Mouse (Mus musculus) midbrain, embryonic 16.5 days (tissue): Measurements from ENCODE around the gene Olfr1163. TPM values are rescaled to one million over a fixed set of nuclear protein-coding genes. Genes with fewer than 3 reads are reported as not detected.
"Not testable (repeated sequence)": the region's sequence is repeated elsewhere in the genome, so short reads cannot be mapped to it uniquely, and the experiment has no call there.

ENCODE experiments used
- ATAC-seq: fragments of 200-750 bp; cut with Nextera tagmentation; 2 replicates; pipeline ENCODE4 v1.8.0; 2017; ENCODE audit warnings: moderate TSS enrichment
- H3K27ac ChIP-seq: fragments of 300-500 bp; sonication (generic); 2 replicates; pipeline ENCODE4 v1.5.1; 2014; ENCODE audit warnings: mild to moderate bottlenecking, low read length, mixed read lengths
- H3K27me3 ChIP-seq: fragments of 300-500 bp; sonication (generic); 2 replicates; pipeline ENCODE4 v1.6.1; 2014; ENCODE audit warnings: low read depth, low read length, mixed read lengths; ENCODE audit not compliant: control insufficient read depth, insufficient read depth
- H3K36me3 ChIP-seq: fragments of 300-500 bp; sonication (generic); 2 replicates; pipeline ENCODE4 v1.6.1; 2014; ENCODE audit warnings: mild to moderate bottlenecking, low read length, moderate library complexity, mixed read lengths; ENCODE audit not compliant: control insufficient read depth, insufficient read depth
- H3K4me1 ChIP-seq: fragments of 300-500 bp; sonication (generic); 2 replicates; pipeline ENCODE4 v1.6.1; 2014; ENCODE audit warnings: mild to moderate bottlenecking, low read length, mixed read lengths; ENCODE audit not compliant: control insufficient read depth, insufficient read depth
- H3K4me2 ChIP-seq: fragments of 300-500 bp; sonication (generic); 2 replicates; pipeline ENCODE4 v1.6.1; 2014; ENCODE audit warnings: mild to moderate bottlenecking, low read length, mixed read lengths
- H3K4me3 ChIP-seq: fragments of 300-500 bp; sonication (generic); 2 replicates; pipeline ENCODE4 v1.5.1; 2014; ENCODE audit warnings: low read depth, mild to moderate bottlenecking, low read length, moderate library complexity, mixed read lengths
- H3K9ac ChIP-seq: fragments of 300-500 bp; sonication (generic); 2 replicates; pipeline ENCODE4 v1.6.1; 2014; ENCODE audit warnings: low read depth, low read length, mixed read lengths
- H3K9me3 ChIP-seq: fragments of 300-500 bp; sonication (generic); replicated peaks from 2 replicates; pipeline ENCODE4 v1.6.1; 2014; ENCODE audit warnings: mild to moderate bottlenecking, low read length, mixed read lengths; ENCODE audit not compliant: control insufficient read depth, poor library complexity, severe bottlenecking
- WGBS: fragments of 180-500 bp; shearing (Covaris S2); extraction: QIAGEN DNeasy Blood & Tissue Kit; methylation state at CpG from one replicate; pipeline ENCODE4 v1.1.7; 2014; 5-methylcytosine and 5-hydroxymethylcytosine counted together
- polyA plus RNA-seq: library from polyadenylated mRNA; unstranded; fragments of >200 nt; fragmentation: Nextera tagmentation; extraction: Ambion mirVana; gene quantifications from 2 replicates; pipeline ENCODE4 v1.2.1, GENCODE M21; 2015

Gene Olfr1163
- polyA plus RNA-seq, result not detected in 2 replicates

DNA sequence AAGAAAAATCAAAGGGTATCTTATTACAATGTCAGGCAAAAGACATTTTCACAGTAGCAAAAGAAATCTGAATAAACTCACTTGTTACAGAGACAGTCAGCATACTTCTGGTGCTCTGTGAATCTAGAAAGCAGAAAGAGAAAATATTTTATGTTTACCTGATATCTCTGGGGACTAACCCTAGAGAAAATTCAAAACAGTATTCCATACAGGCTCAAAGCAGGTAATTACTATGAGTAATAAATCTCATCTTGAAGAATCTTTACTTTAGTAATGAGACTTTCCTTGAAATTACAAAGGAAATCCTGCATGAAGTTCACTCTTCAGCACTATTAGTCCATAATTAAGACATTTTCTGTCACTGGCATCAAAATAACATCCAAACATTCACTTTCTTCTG, at the start of gene Olfr1163:
Olfr1163 (minus strand) TSS at position 101 of the 400 bp plus-strand sequence.
- Histone ChIP-seq H3K9me3 (no peaks in the 10 kb centered on the region), H3K4me2 (no peak within 1 kb of the TSS), H3K27me3 (no peaks in the 10 kb centered on the region), H3K27ac (no peak within 1 kb of the TSS), H3K9ac (no peak within 1 kb of the TSS), H3K4me3 (no peak within 1 kb of the TSS), H3K4me1 (no peaks in the 10 kb centered on the region), H3K36me3 (no peaks in the 10 kb centered on the region)
- ATAC-seq, result no peak

DNA sequence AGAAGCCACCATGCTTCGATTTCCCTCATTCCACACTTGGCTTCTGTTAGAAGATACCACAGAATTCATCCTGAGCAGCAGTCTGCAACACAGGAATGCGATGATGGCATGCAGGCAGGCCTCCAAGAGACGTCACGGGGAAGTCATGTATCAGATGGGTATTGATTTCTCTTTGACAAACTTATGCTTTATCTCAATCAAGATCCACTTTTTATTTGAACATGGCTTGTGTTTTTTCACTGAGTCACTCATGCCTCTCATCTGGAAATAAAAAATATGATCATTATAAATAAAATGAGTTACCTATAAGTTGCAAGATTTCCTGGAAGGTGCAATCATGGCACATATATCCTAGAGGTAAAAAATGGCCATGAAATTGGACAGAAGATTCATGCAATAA, 22.2 kb upstream of the Olfr1163 start, which contains the start of gene Olfr1164:
Olfr1164 (minus strand) TSS at position 101 of the 400 bp plus-strand sequence.
- Histone ChIP-seq H3K4me1 (no peaks in the 10 kb centered on the region), H3K9me3 (no peaks in the 10 kb centered on the region), H3K4me3 (no peak within 1 kb of the TSS), H3K27me3 (no peaks in the 10 kb centered on the region), H3K4me2 (no peak within 1 kb of the TSS), H3K27ac (no peak within 1 kb of the TSS), H3K36me3 (no peaks in the 10 kb centered on the region), H3K9ac (no peak within 1 kb of the TSS)
- no peak for ATAC-seq
- 82% methylated on average over 4 of the region's 4 CpGs for WGBS

- Histone ChIP-seq H3K27ac (no peak overlapping the region), H3K9ac (no peak overlapping the region), H3K4me3 (no peak overlapping the region), H3K4me2 (no peak overlapping the region), H3K4me1 (no peaks in the 10 kb centered on the region), H3K36me3 (no peaks in the 10 kb centered on the region), H3K9me3 (no peaks in the 10 kb centered on the region), H3K27me3 (no peaks in the 10 kb centered on the region)
- no peak for ATAC-seq
- WGBS, result 75% methylated on average over 2 of the region's 2 CpGs
Observed at GRCm38 (mm10) chr2:88063587-88063986, 8.0 kb downstream of the Olfr1163 start.

- ATAC-seq, result no peak
- no peak within 1 kb of the TSS for H3K4me3 ChIP-seq
- no peak within 1 kb of the TSS for H3K4me2 ChIP-seq
- H3K36me3 ChIP-seq, result no peaks in the 10 kb centered on the region
- H3K9ac ChIP-seq, result no peak within 1 kb of the TSS
- no peak within 1 kb of the TSS for H3K27ac ChIP-seq
- no peaks in the 10 kb centered on the region for H3K27me3 ChIP-seq
- H3K4me1 ChIP-seq, result no peaks in the 10 kb centered on the region
- 83% methylated on average over 1 of the region's 1 CpGs for WGBS
- H3K9me3 ChIP-seq, result no peaks in the 10 kb centered on the region
Observed at GRCm38 (mm10) chr2:88051029-88051428, 20.6 kb downstream of the Olfr1163 start, which contains the start of gene Olfr1162. TSS of gene Olfr1162 (minus strand) at chr2:88051129.

GRCm38 (mm10) chr2:88037599-88037998, 34.0 kb downstream of the Olfr1163 start, which contains the start of gene Olfr73:
TSS of gene Olfr73 (minus strand) at chr2:88037699.
- Histone ChIP-seq H3K4me1 (no peaks in the 10 kb centered on the region), H3K27ac (no peak within 1 kb of the TSS), H3K4me3 (no peak within 1 kb of the TSS), H3K9ac (no peak within 1 kb of the TSS), H3K9me3 (no peaks in the 10 kb centered on the region), H3K36me3 (no peaks in the 10 kb centered on the region), H3K27me3 (no peaks in the 10 kb centered on the region), H3K4me2 (no peak within 1 kb of the TSS)
- ATAC-seq, result no peak

GRCm38 (mm10) chr2:88022474-88022873, 49.2 kb downstream of the Olfr1163 start, which contains the start of gene Olfr1161:
TSS of gene Olfr1161 (plus strand) at chr2:88022774.
- not testable (repeated sequence) for H3K9me3 ChIP-seq, H3K4me3 ChIP-seq, H3K9ac ChIP-seq, H3K4me1 ChIP-seq, H3K27me3 ChIP-seq, ATAC-seq, H3K36me3 ChIP-seq, H3K4me2 ChIP-seq, H3K27ac ChIP-seq
- WGBS, result 96% methylated on average over 1 of the region's 1 CpGs

Other genes with a start within 250 kb of the Olfr1163 start
- not detected in 2 replicates for gene Olfr1148, start 241.3 kb downstream of the Olfr1163 start, polyA plus RNA-seq
- not detected in 2 replicates for gene Olfr1150-ps1, start 227.8 kb downstream of the Olfr1163 start, polyA plus RNA-seq
- gene Olfr1151, start 216.0 kb downstream of the Olfr1163 start, polyA plus RNA-seq, result not detected in 2 replicates
- not detected in 2 replicates for gene Olfr1152, start 205.3 kb downstream of the Olfr1163 start, polyA plus RNA-seq
- gene Olfr1153, start 176.9 kb downstream of the Olfr1163 start, polyA plus RNA-seq, result not detected in 2 replicates
- not detected in 2 replicates for gene Olfr1154, start 166.7 kb downstream of the Olfr1163 start, polyA plus RNA-seq
- gene Olfr1155, start 126.7 kb downstream of the Olfr1163 start, polyA plus RNA-seq, result not detected in 2 replicates
- not detected in 2 replicates for gene Olfr1156, start 118.7 kb downstream of the Olfr1163 start, polyA plus RNA-seq
- gene Olfr1157, start 103.5 kb downstream of the Olfr1163 start, polyA plus RNA-seq, result not detected in 2 replicates
- gene Olfr74, start 97.2 kb downstream of the Olfr1163 start, polyA plus RNA-seq, result not detected in 2 replicates
- not detected in 2 replicates for gene Olfr1158, start 81.7 kb downstream of the Olfr1163 start, polyA plus RNA-seq
- gene Olfr1160, start 63.6 kb downstream of the Olfr1163 start, polyA plus RNA-seq, result not detected in 2 replicates
- not detected in 2 replicates for gene Olfr1161, start 49.1 kb downstream of the Olfr1163 start, polyA plus RNA-seq
- not detected in 2 replicates for gene Olfr73, start 34.1 kb downstream of the Olfr1163 start, polyA plus RNA-seq
- not detected in 2 replicates for gene Olfr1162, start 20.7 kb downstream of the Olfr1163 start, polyA plus RNA-seq
- gene Olfr1164, start 22.1 kb upstream of the Olfr1163 start, polyA plus RNA-seq, result not detected in 2 replicates
- not detected in 2 replicates for gene Olfr1166, start 56.4 kb upstream of the Olfr1163 start, polyA plus RNA-seq
- gene Olfr1167, start 83.4 kb upstream of the Olfr1163 start, polyA plus RNA-seq, result not detected in 2 replicates
- gene Olfr1168, start 110.0 kb upstream of the Olfr1163 start, polyA plus RNA-seq, result not detected in 2 replicates
- gene Olfr1170, start 156.5 kb upstream of the Olfr1163 start, polyA plus RNA-seq, result not detected in 2 replicates
- gene Olfr1173, start 208.0 kb upstream of the Olfr1163 start, polyA plus RNA-seq, result not detected in 2 replicates
- not detected in 2 replicates for gene Olfr1174-ps, start 243.3 kb upstream of the Olfr1163 start, polyA plus RNA-seq